Mouse (Mus musculus) heart, postnatal 0 days (tissue): ENCODE data around the gene Klhdc8b. TPM values are rescaled to one million over a fixed set of nuclear protein-coding genes. Genes with fewer than 3 reads are reported as not detected.
A peak's percentile ranks its signal among the peaks of the same experiment; 100 is the strongest.

Source experiments
- ATAC-seq: fragments of 200-750 bp; cut with Nextera tagmentation; 2 replicates; pipeline ENCODE4 v1.8.0; 2017; ENCODE audit warnings: low read depth, moderate number of reproducible peaks, moderate library complexity; ENCODE audit not compliant: insufficient read depth
- DNase-seq: peaks from one replicate; pipeline ENCODE4 v3.0.0-alpha.2; 2016; ENCODE audit warnings: low spot score
- H3K27ac ChIP-seq: fragments of 300-500 bp; sonication (generic); 2 replicates; pipeline ENCODE4 v1.5.1; 2014; ENCODE audit warnings: low read depth, mild to moderate bottlenecking
- H3K27me3 ChIP-seq: fragments of 300-500 bp; sonication (generic); 2 replicates; pipeline ENCODE4 v1.6.1; 2014; ENCODE audit warnings: low read length, mixed read lengths; ENCODE audit not compliant: control insufficient read depth, insufficient read depth
- H3K36me3 ChIP-seq: fragments of 300-500 bp; sonication (generic); replicated peaks from 2 replicates; pipeline ENCODE4 v1.6.1; 2014; ENCODE audit warnings: low read length, mixed read lengths; ENCODE audit not compliant: control insufficient read depth, insufficient read depth
- H3K4me1 ChIP-seq: fragments of 300-500 bp; sonication (generic); 2 replicates; pipeline ENCODE4 v1.6.1; 2014; ENCODE audit warnings: antibody characterized with exemption; ENCODE audit not compliant: control insufficient read depth, insufficient read depth
- H3K4me2 ChIP-seq: fragments of 300-500 bp; sonication (generic); 2 replicates; pipeline ENCODE4 v1.6.1; 2014; ENCODE audit warnings: low read depth, mild to moderate bottlenecking, low read length, moderate library complexity
- H3K4me3 ChIP-seq: fragments of 300-500 bp; sonication (generic); 2 replicates; pipeline ENCODE4 v1.5.1; 2014; ENCODE audit warnings: low read depth, low read length
- H3K9ac ChIP-seq: fragments of 300-500 bp; sonication (generic); replicated peaks from 2 replicates; pipeline ENCODE4 v1.6.1; 2014; ENCODE audit warnings: low read depth, low read length, mixed read lengths
- H3K9me3 ChIP-seq: fragments of 300-500 bp; sonication (generic); replicated peaks from 2 replicates; pipeline ENCODE4 v1.6.1; 2016; ENCODE audit warnings: low read length; ENCODE audit not compliant: control insufficient read depth
- CTCF ChIP-seq: IDR thresholded peaks from 2 replicates; pipeline ENCODE4 v1.5.1; 2016; ENCODE audit warnings: antibody characterized with exemption, control low read depth, low read depth
- EP300 ChIP-seq: IDR thresholded peaks from 2 replicates; pipeline ENCODE4 v1.6.1; 2016; ENCODE audit warnings: antibody characterized with exemption, low read depth
- WGBS: fragments of 180-500 bp; shearing (Covaris S2); extraction: QIAGEN DNeasy Blood & Tissue Kit; methylation state at CpG from one replicate; pipeline ENCODE4 v1.1.7; 2014; 5-methylcytosine and 5-hydroxymethylcytosine counted together
- polyA plus RNA-seq: library from polyadenylated mRNA; unstranded; fragments of >200 nt; fragmentation: Nextera tagmentation; extraction: Ambion mirVana; gene quantifications from 2 replicates; pipeline ENCODE4 v1.2.1, GENCODE M21; 2015
- total RNA-seq: library from RNA; depleted of rRNA; stranded (reverse); fragments of >200 nt; gene quantifications from 2 replicates; pipeline ENCODE4 v1.2.3, GENCODE M21; 2014; ENCODE audit warnings: low replicate concordance

Gene Klhdc8b
- total and polyA plus RNA-seq, 2 experiments from 2014 or later, result 92.7 to 186 TPM

GRCm38 (mm10) chr9:108439176-108439575 is 22.2 kb downstream of the Klhdc8b start:
- H3K9me3 ChIP-seq, result 0 out of 2 replicates have a peak, but pooled peaks cover 3% of the 10 kb centered on the region
- no peaks in the 10 kb centered on the region for H3K36me3 ChIP-seq
- no peaks in the 10 kb centered on the region for H3K27me3 ChIP-seq
- WGBS, result 87% methylated on average over 6 of the region's 6 CpGs
- H3K4me1 ChIP-seq, result peaks cover 19% of the 10 kb centered on the region; the same call in 1 of the 2 replicates
- no peak for DNase-seq
- no peak for ATAC-seq
- no peak overlapping the region for H3K4me2 ChIP-seq
- no peak overlapping the region for H3K27ac ChIP-seq
- no peak overlapping the region for H3K4me3 ChIP-seq
- TF ChIP-seq CTCF (no peak), EP300 (no peak)
- no peak overlapping the region for H3K9ac ChIP-seq

- DNase-seq, result no peak
- no peak for TF ChIP-seq CTCF
- 62% methylated on average over 3 of the region's 3 CpGs for WGBS
- peaks cover 12% of the 10 kb centered on the region; the same call in 1 of the 2 replicates for H3K4me1 ChIP-seq
- no peak within 1 kb of the TSS for H3K4me3 ChIP-seq
- H3K4me2 ChIP-seq, result no peak within 1 kb of the TSS
- H3K27me3 ChIP-seq, result no peaks in the 10 kb centered on the region
- no peak within 1 kb of the TSS for H3K9ac ChIP-seq
- no peaks in the 10 kb centered on the region for H3K36me3 ChIP-seq
- H3K27ac ChIP-seq, result no peak within 1 kb of the TSS
- H3K9me3 ChIP-seq, result 0 out of 2 replicates have a peak, but pooled peaks cover 3% of the 10 kb centered on the region
- no peak for ATAC-seq
These were observed 25.2 kb downstream of the Klhdc8b start, which contains the start of gene BC048562 for GRCm38 (mm10) chr9:108436182-108436581. Gene BC048562 (plus strand): TSS chr9:108436482.

GRCm38 (mm10) chr9:108431431-108432067 is 29.8 kb downstream of the Klhdc8b start:
- Histone ChIP-seq H3K4me2 (peak overlapping the region; percentile 51), H3K36me3 (no peaks in the 10 kb centered on the region), H3K9me3 (0 out of 2 replicates have a peak, but pooled peaks cover 3% of the 10 kb centered on the region), H3K9ac (no peak overlapping the region; the same call in 1 of the 2 replicates), H3K27me3 (no peaks in the 10 kb centered on the region), H3K4me1 (no peaks in the 10 kb centered on the region), H3K4me3 (0 out of 2 replicates have a peak overlapping the region, but pooled peaks have one; percentile 12), H3K27ac (no peak overlapping the region)
- no peak for ATAC-seq
- no peak for TF ChIP-seq CTCF
- no peak for TF ChIP-seq EP300
- DNase-seq, result no peak
- 35% methylated on average over 32 of the region's 32 CpGs for WGBS

GRCm38 (mm10) chr9:108428384-108428783 is 33.0 kb downstream of the Klhdc8b start, which contains the start of gene Ccdc36:
Gene Ccdc36 (minus strand): TSS chr9:108428484.
- Histone ChIP-seq H3K9ac (no peak within 1 kb of the TSS), H3K4me3 (no peak within 1 kb of the TSS), H3K36me3 (no peaks in the 10 kb centered on the region), H3K27ac (no peak within 1 kb of the TSS), H3K4me1 (no peaks in the 10 kb centered on the region), H3K27me3 (no peaks in the 10 kb centered on the region), H3K9me3 (no peaks in the 10 kb centered on the region), H3K4me2 (no peak within 1 kb of the TSS)
- DNase-seq (no peak), ATAC-seq (no peak)
- TF ChIP-seq EP300, result no peak
- TF ChIP-seq CTCF, result no peak

GRCm38 (mm10) chr9:108412221-108412620 is 49.2 kb downstream of the Klhdc8b start:
- ATAC-seq (no peak), DNase-seq (no peak)
- Histone ChIP-seq H3K27ac (no peak overlapping the region), H3K9me3 (no peaks in the 10 kb centered on the region), H3K4me1 (no peaks in the 10 kb centered on the region), H3K4me2 (no peak overlapping the region), H3K9ac (no peak overlapping the region), H3K4me3 (no peak overlapping the region), H3K36me3 (no peaks in the 10 kb centered on the region), H3K27me3 (no peaks in the 10 kb centered on the region)
- TF ChIP-seq CTCF, result peak; percentile 23; the same call in 1 of the 2 replicates
- TF ChIP-seq EP300, result no peak
- WGBS, result 71% methylated on average over 1 of the region's 1 CpGs
